Mouse (Mus musculus): ENCODE results near the gene Glrp1.

Gene Glrp1

DNA sequence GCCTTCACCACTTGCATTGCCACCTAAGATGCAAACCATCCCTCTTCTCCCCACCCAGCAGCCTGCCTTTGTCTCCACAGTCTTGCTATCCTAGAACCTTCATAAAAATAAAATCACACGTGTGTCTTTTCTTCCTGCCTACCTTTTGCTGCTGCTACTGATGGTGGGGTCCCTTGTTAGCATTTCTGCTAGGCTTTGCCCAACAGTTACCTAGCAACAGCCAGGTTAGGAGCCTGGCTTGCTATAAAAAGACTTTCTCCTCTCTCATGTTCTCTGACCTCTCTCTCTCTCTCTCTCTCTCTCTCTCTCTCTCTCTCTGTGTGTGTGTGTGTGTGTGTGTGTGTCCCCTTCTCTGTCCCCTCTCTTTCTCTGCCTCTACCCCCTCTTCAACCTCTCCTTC is 48.8 kb downstream of the Glrp1 start:
- no peak for DNase-seq

DNA sequence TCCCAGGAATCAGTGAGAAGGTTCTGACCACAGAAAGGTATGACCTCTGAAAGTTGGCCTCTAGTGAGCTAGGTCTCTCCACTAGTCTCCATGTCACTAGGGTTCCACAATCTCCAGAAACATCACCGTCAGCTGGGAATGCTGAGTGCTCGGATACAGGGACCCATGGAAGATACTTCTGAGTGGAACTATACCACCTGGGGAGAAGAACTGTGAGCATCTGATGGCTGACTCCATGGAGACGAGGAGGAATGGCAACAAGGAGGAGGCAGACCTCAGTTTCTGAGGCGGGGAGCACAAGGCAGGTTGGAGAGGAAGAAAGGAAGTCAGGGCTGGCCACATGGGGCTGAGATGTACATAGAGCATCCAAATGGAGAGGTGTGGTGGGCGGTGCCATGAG is 50.2 kb downstream of the Glrp1 start:
- no peak for DNase-seq

DNA sequence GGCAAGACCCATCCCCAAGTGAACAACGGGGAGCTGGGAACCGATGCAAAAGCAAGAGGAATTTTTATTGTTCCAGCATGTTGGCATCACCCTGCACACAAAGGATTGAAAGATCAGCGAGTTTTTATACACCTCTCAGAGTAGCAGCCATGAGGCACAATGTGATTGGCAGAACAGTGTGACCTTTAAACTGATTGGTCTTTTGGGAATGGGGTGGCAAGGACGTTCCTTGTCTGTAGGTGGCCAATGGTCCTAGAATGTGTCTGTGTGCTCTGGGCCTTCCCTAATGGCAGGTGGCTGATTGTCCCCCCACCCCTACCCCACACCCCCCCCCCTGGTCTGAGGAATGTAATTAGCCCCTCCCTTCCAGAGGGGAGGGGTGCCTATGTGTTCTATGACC is 50.7 kb downstream of the Glrp1 start:
- no peak for DNase-seq

DNA sequence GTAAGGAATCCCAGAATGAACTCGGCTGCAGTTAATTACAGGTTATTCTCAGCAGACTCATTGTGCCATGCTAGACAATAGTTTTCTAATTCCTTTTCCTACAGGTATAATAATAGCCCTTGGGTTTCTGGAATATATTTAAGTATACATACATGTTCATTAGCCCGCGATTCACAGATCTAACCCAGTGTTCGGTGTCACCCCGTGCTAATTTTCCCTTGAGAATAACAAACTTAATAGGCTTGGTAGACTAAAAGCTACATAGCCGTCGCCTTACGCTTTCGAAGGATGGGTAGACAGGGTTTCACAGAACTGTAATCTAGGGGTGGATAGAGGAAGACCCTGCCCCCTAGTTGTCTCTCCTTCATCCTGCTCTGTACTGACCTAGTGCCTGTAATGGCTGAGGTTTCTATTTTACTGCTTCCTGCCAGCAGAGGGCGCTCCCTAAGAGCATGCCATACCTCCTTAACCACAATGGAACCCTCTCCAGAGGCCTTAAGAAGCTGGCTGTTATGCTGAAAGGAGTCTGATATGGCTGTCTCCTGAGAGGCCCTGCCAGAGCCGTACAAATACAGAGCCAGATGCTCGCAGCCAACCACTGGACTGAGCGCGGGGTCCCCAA is 53.3 kb downstream of the Glrp1 start:
- DNase-seq, result peak; percentile 78 to 83

DNA sequence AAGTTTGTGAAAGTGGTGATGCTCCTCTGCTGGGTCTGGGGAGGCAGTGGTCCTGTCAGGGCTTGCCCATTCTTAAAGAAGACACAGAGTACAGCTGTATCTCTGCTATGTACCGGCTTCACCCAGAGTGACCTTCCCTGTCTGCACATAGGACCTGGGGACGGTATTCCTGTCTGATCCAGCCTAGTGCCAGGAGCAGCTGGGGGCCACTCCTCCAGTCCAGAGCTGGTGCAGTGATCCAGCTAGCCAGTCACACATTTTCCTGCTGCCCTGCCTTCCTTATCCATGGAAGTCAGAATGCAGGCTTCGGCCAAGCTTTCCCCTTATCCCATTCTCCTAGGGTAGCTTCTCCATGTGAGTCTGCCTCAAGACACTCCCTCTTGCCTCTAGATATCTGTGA is 54.1 kb downstream of the Glrp1 start:
- DNase-seq, result no peak

DNA sequence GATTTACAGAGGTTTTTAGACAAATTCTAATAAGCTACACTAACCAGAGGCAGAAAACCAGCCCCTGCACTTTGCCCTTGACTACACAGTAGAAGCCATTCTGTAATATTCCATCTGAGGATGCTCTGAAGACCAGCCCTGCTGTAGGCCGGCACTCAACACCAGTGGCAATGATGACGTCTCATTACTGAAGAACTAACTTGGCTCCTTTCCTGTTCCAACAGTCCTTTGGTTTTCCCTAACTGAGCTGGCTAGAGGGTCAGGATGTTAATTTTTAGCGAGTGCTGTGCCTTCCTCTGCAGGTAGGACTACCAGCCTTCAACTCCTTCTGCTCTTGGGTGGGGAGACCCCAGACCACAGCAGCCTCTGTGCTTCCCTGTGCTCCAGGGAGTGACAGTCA is 55.2 kb downstream of the Glrp1 start:
- DNase-seq, result no peak

DNA sequence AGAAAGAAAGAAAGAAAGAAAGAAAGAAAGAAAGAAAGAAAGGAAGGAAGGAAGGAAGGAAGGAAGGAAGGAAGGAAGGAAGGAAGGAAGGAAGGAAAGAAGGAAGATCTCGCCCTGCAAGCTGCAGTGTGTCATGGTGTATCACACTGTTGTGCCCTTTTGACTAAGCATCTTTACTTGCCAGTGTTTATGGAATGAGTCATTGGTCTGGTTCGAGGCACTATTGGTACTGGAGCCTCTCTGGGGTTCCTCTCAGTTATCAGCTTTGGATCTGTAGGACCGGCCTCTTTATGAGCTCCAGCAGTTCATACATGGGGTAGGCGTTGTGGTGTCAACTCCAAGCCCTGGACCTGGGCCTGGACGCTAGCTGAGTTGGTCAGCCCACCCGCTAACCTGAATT is 57.7 kb downstream of the Glrp1 start:
- no peak for DNase-seq

DNA sequence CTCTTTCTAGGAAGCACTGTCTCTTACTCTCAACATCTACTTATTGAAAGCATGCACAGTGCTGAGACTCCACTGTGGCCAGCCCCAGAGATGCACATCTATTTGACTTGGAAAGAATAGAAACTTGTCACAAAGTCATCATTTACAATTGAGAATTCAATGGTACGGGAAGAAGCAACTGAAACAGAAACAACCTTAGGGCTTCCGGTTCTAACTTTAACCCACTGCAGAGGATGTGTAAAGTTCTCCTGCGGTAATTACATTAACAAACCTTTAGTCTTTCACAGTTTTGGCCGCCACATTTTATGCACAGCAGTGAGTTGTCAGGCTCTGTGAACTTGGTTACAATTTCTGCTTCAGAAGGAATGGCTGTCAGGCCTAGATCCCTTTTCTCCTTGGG is 59.2 kb downstream of the Glrp1 start:
- no peak for DNase-seq
